Mouse (Mus musculus) E14TG2a.4 (cell line): ENCODE results near the gene Knstrn.

Source experiments
- H3K27me3 ChIP-seq: 2 replicates; pipeline ENCODE4 v1.6.1; 2014; ENCODE audit warnings: low read length, control low read depth; ENCODE audit not compliant: insufficient read depth
- H3K36me3 ChIP-seq: 2 replicates; pipeline ENCODE4 v1.6.1; 2014; ENCODE audit warnings: low read length, control low read depth; ENCODE audit not compliant: insufficient read depth
- H3K4me1 ChIP-seq: replicated peaks from 2 replicates; pipeline ENCODE4 v1.6.1; 2014; ENCODE audit warnings: low read depth, low read length, control low read depth
- H3K4me3 ChIP-seq: replicated peaks from 2 replicates; pipeline ENCODE4 v1.5.1; 2014; ENCODE audit warnings: mild to moderate bottlenecking, low read length
- H3K9me3 ChIP-seq: 2 replicates; pipeline ENCODE4 v1.6.1; 2014; ENCODE audit warnings: low read length, control low read depth
- CTCF ChIP-seq: conservative IDR thresholded peaks from 2 replicates; pipeline ENCODE4 v1.5.1; 2014; ENCODE audit warnings: low read length
- NANOG ChIP-seq: IDR thresholded peaks from 2 replicates; pipeline ENCODE4 v1.6.1; 2014; ENCODE audit warnings: borderline replicate concordance, low read length, mixed read lengths
- POU5F1 ChIP-seq: IDR thresholded peaks from 2 replicates; pipeline ENCODE4 v1.6.1; 2014; ENCODE audit warnings: low read length, borderline replicate concordance

The Knstrn gene

DNA sequence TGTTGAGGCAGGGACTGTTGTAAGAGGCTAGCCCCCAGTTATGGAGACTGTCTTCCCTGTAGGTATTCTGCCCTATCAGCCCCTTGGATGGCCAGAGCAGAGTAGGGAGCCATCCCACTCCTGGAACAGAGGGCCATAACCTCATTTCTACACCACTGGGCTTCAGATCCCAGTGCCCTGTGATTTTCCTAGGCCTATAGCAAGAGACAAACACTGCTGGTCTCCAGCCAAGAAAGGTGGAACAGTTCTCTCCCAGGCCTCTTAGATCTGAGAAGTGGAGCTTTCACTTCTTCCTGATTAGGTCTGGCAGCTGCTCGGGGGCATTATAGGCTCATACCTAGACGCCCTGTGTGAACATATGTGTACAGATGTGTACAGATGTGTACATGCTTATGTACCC, 37.5 kb upstream of the Knstrn start:
- peaks cover 62% of the 10 kb centered on the region for H3K27me3 ChIP-seq
- peaks cover 21% of the 10 kb centered on the region for H3K4me1 ChIP-seq
- no peak for TF ChIP-seq NANOG
- TF ChIP-seq POU5F1 = no peak
- TF ChIP-seq CTCF = no peak
- no peak overlapping the region for H3K4me3 ChIP-seq
- no peaks in the 10 kb centered on the region for H3K36me3 ChIP-seq
- no peaks in the 10 kb centered on the region for H3K9me3 ChIP-seq

DNA sequence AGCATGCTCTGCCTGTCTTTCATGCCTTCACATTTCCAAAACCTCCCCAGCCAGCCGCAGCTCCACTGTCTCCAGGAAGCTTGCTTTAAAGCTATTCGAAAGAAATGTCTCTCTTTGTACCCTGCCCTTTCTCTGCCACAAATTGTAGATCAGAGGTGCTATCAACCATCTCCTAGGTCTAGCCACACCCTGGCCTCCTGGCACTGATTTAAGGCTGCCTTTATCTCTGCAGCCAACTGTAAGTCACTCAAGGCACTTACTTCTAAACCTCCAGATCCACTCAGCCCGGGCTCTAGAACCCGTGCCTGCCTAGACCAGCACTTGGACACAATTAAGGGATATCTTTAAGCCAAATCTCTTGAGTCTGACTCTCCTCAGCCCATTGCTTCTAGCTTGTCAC, 35.4 kb upstream of the Knstrn start:
- no peak overlapping the region for H3K4me3 ChIP-seq
- H3K4me1 ChIP-seq = peaks cover 21% of the 10 kb centered on the region
- no peak for TF ChIP-seq CTCF
- H3K36me3 ChIP-seq = no peaks in the 10 kb centered on the region
- peaks cover 65% of the 10 kb centered on the region for H3K27me3 ChIP-seq
- no peaks in the 10 kb centered on the region for H3K9me3 ChIP-seq

DNA sequence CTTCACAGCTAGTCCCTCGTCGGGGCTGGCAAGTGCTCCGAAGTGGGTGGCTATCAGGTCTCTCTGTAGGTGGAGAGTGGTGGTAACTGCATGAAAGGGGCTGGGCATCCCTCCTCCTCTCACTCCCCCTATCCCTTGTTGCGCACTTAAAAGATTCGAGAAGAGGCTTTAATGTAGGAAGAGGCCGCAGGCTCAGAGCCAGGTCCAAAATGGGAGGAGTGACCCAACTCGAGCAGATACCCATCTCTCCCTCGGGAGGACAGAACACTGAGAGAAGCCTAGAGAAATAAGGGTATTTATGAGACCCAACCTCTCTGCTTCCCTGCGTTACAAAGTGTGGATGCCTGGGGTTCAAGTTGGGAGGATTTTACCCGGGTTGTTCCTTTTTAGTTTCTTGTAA, 34.7 kb upstream of the Knstrn start:
- Histone ChIP-seq H3K4me1 (peaks cover 21% of the 10 kb centered on the region), H3K27me3 (peaks cover 63% of the 10 kb centered on the region), H3K36me3 (no peaks in the 10 kb centered on the region), H3K9me3 (no peaks in the 10 kb centered on the region), H3K4me3 (peak overlapping the region; percentile 52; the same call in 1 of the 2 replicates)
- TF ChIP-seq NANOG = no peak
- TF ChIP-seq POU5F1 = no peak
- TF ChIP-seq CTCF = no peak

DNA sequence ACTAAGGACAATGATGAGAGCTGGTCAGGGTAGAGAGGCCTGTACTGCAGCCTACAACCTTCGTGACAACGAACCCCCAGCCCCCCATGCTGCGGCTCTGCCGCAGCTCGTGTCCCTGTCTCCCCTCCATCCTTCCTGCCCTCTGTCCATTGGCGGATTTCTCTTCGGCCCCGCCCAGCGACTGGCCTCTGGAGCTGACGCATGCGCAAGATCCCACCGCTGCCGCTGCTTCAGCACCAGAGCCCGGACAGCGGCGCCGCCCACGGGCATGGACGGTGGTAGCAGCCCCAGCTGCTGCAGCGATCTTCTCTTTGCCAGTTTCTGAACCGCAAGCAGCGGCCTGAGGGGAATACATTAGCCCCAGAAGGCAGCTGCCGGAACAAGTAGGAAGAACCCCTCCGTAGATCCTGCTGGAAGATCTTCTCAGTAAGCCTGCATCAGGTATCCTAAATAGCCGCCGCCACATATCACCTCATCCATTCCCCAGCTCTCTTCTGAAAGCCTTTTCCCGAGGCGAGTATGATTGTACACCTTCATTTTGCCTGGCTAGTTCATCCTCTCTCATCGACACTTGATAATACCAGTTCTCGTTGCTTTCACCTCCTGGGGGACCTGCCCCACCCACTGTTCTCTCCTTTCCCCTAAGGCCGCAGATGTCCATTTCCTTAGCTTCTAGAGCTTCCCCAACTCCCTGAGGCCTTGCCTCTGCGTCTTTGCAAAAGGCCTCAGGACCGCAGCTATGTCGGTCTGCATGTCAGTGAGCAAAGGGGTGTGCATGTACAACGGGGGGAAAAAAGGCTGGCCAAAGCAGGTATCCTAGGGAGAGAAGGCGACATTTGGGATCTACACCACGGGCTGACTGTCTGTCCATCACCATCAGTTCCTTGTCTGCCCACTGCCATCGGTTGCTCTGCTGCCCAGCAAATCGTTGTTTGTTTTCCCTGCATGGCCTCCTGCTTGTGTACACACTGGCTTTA, 34.0 kb upstream of the Knstrn start, which contains the start of gene Disp2:
Disp2 (plus strand) TSS at position 216 of the 977 bp plus-strand sequence.
- no peaks in the 10 kb centered on the region for H3K9me3 ChIP-seq
- peak within 1 kb of the TSS; percentile 52 for H3K4me3 ChIP-seq
- no peak for TF ChIP-seq CTCF
- no peak for TF ChIP-seq POU5F1
- TF ChIP-seq NANOG = no peak
- H3K27me3 ChIP-seq = peaks cover 64% of the 10 kb centered on the region
- H3K36me3 ChIP-seq = no peaks in the 10 kb centered on the region
- H3K4me1 ChIP-seq = peaks cover 21% of the 10 kb centered on the region

DNA sequence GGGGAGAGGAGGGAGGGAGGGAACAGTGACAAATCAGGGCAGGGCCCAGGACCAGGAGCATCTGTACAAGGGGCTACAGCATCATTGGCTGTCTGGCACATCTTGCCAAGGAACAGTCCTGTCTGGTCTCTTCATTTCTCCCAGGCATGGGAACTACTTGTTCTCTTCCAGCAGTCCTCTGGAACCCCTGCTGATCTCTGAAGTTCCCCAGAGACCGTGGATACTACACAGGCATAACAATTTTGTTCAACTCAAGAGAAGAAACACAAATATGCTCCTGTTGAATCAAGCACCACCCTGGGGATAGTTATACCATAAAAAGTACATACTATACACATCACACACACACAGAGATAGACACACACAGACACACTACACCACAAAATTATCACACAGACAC, 32.7 kb upstream of the Knstrn start:
- peaks cover 65% of the 10 kb centered on the region for H3K27me3 ChIP-seq
- no peaks in the 10 kb centered on the region for H3K36me3 ChIP-seq
- no peaks in the 10 kb centered on the region for H3K9me3 ChIP-seq
- H3K4me3 ChIP-seq = no peak overlapping the region
- TF ChIP-seq NANOG = no peak
- TF ChIP-seq POU5F1 = no peak
- no peak for TF ChIP-seq CTCF
- peaks cover 17% of the 10 kb centered on the region for H3K4me1 ChIP-seq

DNA sequence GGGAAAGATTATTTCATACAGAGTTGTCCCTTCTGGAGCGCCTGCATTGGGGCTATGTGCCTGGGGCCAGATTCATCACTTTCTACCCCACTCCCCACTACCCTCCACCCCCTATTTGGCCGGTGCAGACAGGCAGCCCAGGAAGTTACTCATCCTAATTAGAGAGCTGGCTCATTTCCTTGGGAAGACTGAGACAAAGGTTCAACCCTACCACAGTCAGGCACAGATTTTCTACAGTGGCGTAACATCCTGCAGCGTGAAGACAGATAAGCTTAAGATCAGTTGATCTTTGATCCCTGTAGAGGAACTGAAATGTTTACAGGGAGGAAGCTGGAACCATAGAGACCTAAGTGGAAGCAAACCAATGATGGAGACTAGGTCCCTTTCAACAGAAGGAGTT, 31.5 kb upstream of the Knstrn start:
- no peaks in the 10 kb centered on the region for H3K36me3 ChIP-seq
- H3K4me3 ChIP-seq = no peak overlapping the region
- H3K9me3 ChIP-seq = no peaks in the 10 kb centered on the region
- no peak for TF ChIP-seq POU5F1
- no peak for TF ChIP-seq CTCF
- no peak for TF ChIP-seq NANOG
- peaks cover 15% of the 10 kb centered on the region for H3K4me1 ChIP-seq
- H3K27me3 ChIP-seq = peaks cover 72% of the 10 kb centered on the region

DNA sequence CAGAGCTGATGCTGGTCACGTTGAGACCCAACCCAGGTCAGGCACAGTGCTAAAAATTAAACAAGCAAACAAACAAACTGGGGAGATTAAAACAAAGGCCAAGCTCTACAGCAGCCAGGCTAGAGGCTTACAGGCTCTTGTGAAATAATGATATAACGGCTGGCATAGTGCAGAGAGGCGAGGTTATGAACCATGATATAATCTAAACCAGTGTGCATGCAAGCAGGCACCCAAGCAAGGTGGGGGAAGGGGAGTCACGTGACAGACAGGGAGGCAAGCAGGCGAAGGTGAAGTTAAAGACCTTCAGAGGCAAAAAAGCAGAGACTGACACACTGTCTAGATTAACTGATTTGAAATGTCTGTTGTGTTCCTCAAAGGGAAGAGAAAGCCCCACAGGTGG, 30.7 kb upstream of the Knstrn start:
- no peaks in the 10 kb centered on the region for H3K9me3 ChIP-seq
- H3K27me3 ChIP-seq = peaks cover 74% of the 10 kb centered on the region
- H3K4me3 ChIP-seq = no peak overlapping the region
- H3K36me3 ChIP-seq = no peaks in the 10 kb centered on the region
- TF ChIP-seq NANOG (no peak), CTCF (no peak), POU5F1 (no peak)
- H3K4me1 ChIP-seq = peaks cover 15% of the 10 kb centered on the region

DNA sequence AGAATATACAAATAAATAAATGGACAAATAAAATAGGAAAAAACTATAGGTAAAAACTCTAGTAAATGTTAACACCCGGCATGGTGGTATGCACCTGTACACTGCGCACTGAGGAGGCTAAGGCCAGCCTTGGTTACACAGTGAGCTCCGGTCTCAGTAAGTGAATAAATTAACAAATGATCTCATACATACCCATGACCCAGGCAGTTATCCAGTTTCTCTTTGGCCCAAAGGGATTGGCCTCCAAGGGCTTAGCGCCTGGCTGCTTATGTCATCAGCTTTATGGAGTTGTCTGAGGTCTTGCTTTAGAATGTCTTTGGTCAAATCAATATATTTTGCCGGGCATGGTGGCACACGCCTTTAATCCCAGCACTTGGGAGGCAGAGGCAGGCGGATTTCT, 30.1 kb upstream of the Knstrn start:
- H3K4me1 ChIP-seq = peaks cover 15% of the 10 kb centered on the region
- H3K36me3 ChIP-seq = no peaks in the 10 kb centered on the region
- H3K4me3 ChIP-seq = no peak overlapping the region
- peaks cover 73% of the 10 kb centered on the region for H3K27me3 ChIP-seq
- TF ChIP-seq NANOG (no peak), POU5F1 (no peak), CTCF (no peak)
- no peaks in the 10 kb centered on the region for H3K9me3 ChIP-seq
